ENCODE assay signal across 8 mouse cellular contexts in genomic region chr5:127592854-127593253, GRCm38 (mm10). TPM values are rescaled to one million over a fixed set of nuclear protein-coding genes. Genes with fewer than 3 reads are reported as not detected.
DNase-seq lines count a peak whose midpoint lies in the region; ATAC-seq and TF ChIP-seq lines count a peak whose summit lies in the region.

No protein-coding gene starts in this region.

- no peak overlapping the region for H3K27ac ChIP-seq in heart, postnatal 0 days (ENCODE audit: low read depth)
- no peak overlapping the region for H3K27ac ChIP-seq in heart, embryonic 12.5 days (ENCODE audit: poor library complexity, severe bottlenecking)
- no peak overlapping the region for H3K27ac ChIP-seq in midbrain, embryonic 14.5 days (replicated peaks; ENCODE audit: low read depth, low read length)
- H3K27ac ChIP-seq in midbrain, embryonic 16.5 days (ENCODE audit: low read length) = no peak overlapping the region
- no peak overlapping the region for H3K27ac ChIP-seq in bone marrow, adult 2 months (ENCODE audit: control insufficient read depth, insufficient read depth, low read depth, low read length, poor library complexity)

- H3K9me3 ChIP-seq in heart, postnatal 0 days (replicated peaks; ENCODE audit: control insufficient read depth, low read length) = no peaks in the 10 kb centered on the region
- no peaks in the 10 kb centered on the region for H3K9me3 ChIP-seq in heart, embryonic 12.5 days (replicated peaks)
- H3K9me3 ChIP-seq in midbrain, embryonic 14.5 days (ENCODE audit: control insufficient read depth, low read length) = no peaks in the 10 kb centered on the region
- H3K9me3 ChIP-seq in midbrain, embryonic 16.5 days (replicated peaks; ENCODE audit: control insufficient read depth, low read length, poor library complexity, severe bottlenecking) = no peaks in the 10 kb centered on the region

- H3K4me1 ChIP-seq in heart, postnatal 0 days (ENCODE audit: control insufficient read depth, insufficient read depth) = no peaks in the 10 kb centered on the region
- H3K4me1 ChIP-seq in heart, embryonic 12.5 days (replicated peaks) = no peaks in the 10 kb centered on the region
- no peaks in the 10 kb centered on the region for H3K4me1 ChIP-seq in midbrain, embryonic 14.5 days (ENCODE audit: control insufficient read depth, insufficient read depth, low read length)
- H3K4me1 ChIP-seq in midbrain, embryonic 16.5 days (ENCODE audit: control insufficient read depth, insufficient read depth, low read length) = no peaks in the 10 kb centered on the region
- no peaks in the 10 kb centered on the region for H3K4me1 ChIP-seq in bone marrow, adult 2 months (ENCODE audit: control insufficient read depth, insufficient read depth, low read length)

- no peak overlapping the region for H3K9ac ChIP-seq in heart, postnatal 0 days (replicated peaks; ENCODE audit: low read depth, low read length)
- H3K9ac ChIP-seq in heart, embryonic 12.5 days = no peak overlapping the region
- H3K9ac ChIP-seq in midbrain, embryonic 14.5 days (replicated peaks; ENCODE audit: low read length) = no peak overlapping the region
- H3K9ac ChIP-seq in midbrain, embryonic 16.5 days (ENCODE audit: low read depth, low read length) = no peak overlapping the region

- no peaks in the 10 kb centered on the region for H3K27me3 ChIP-seq in heart, postnatal 0 days (ENCODE audit: control insufficient read depth, insufficient read depth, low read length)
- no peaks in the 10 kb centered on the region for H3K27me3 ChIP-seq in heart, embryonic 12.5 days (replicated peaks)
- H3K27me3 ChIP-seq in midbrain, embryonic 14.5 days (ENCODE audit: control insufficient read depth, insufficient read depth, low read length) = no peaks in the 10 kb centered on the region
- no peaks in the 10 kb centered on the region for H3K27me3 ChIP-seq in midbrain, embryonic 16.5 days (ENCODE audit: control insufficient read depth, insufficient read depth, low read depth, low read length)

- no peak for TF ChIP-seq EP300 in heart, postnatal 0 days (IDR thresholded peaks at IDR 0.05; ENCODE audit: low read depth)

- H3K36me3 ChIP-seq in heart, postnatal 0 days (replicated peaks; ENCODE audit: control insufficient read depth, insufficient read depth, low read length) = peaks cover 57% of the 10 kb centered on the region
- peaks cover 61% of the 10 kb centered on the region for H3K36me3 ChIP-seq in heart, embryonic 12.5 days
- peaks cover 49% of the 10 kb centered on the region for H3K36me3 ChIP-seq in midbrain, embryonic 14.5 days (ENCODE audit: control insufficient read depth, insufficient read depth, low read length)
- H3K36me3 ChIP-seq in midbrain, embryonic 16.5 days (ENCODE audit: control insufficient read depth, insufficient read depth, low read length) = peaks cover 32% of the 10 kb centered on the region

- TF ChIP-seq CTCF in heart, postnatal 0 days (IDR thresholded peaks at IDR 0.05; ENCODE audit: low read depth) = peak; percentile 54
- peak; percentile 35; the same call in 1 of the 2 replicates for TF ChIP-seq CTCF in bone marrow, adult 2 months (IDR thresholded peaks at IDR 0.05; ENCODE audit: control insufficient read depth, insufficient read depth, low read length)

- WGBS in heart, postnatal 0 days = 78% methylated on average over 6 of the region's 6 CpGs
- 79% methylated on average over 6 of the region's 6 CpGs for WGBS in heart, embryonic 12.5 days
- 82% methylated on average over 6 of the region's 6 CpGs for WGBS in midbrain, embryonic 14.5 days
- WGBS in midbrain, embryonic 16.5 days = 79% methylated on average over 6 of the region's 6 CpGs
- 74% methylated on average over 6 of the region's 6 CpGs for WGBS in bone marrow, adult 2 months

- H3K4me2 ChIP-seq in heart, postnatal 0 days (ENCODE audit: low read depth, low read length) = no peak overlapping the region
- no peak overlapping the region for H3K4me2 ChIP-seq in heart, embryonic 12.5 days
- no peak overlapping the region for H3K4me2 ChIP-seq in midbrain, embryonic 14.5 days (ENCODE audit: low read length)
- no peak overlapping the region for H3K4me2 ChIP-seq in midbrain, embryonic 16.5 days (ENCODE audit: low read length)

- TF ChIP-seq POLR2A in bone marrow, adult 2 months (IDR thresholded peaks at IDR 0.05; ENCODE audit: borderline replicate concordance, control insufficient read depth, low read depth, low read length) = no peak

- ATAC-seq in heart, postnatal 0 days (ENCODE audit: insufficient read depth, low read depth) = no peak
- no peak for ATAC-seq in heart, embryonic 12.5 days (ENCODE audit: insufficient number of reproducible peaks, low FRiP score)
- no peak for ATAC-seq in midbrain, embryonic 14.5 days (ENCODE audit: low FRiP score, low TSS enrichment)
- ATAC-seq in midbrain, embryonic 16.5 days = no peak

- no peak for DNase-seq in heart, postnatal 0 days (ENCODE audit: low spot score)
- DNase-seq in midbrain, embryonic 14.5 days = peak; percentile 72
- peak; percentile 49 for DNase-seq in retina, embryonic 14.5 days (ENCODE audit: low spot score)
- DNase-seq in natural killer cell, adult 2 months (ENCODE audit: low spot score in 2 of 2) = no peak
- no peak for DNase-seq in cerebellum, adult 11-12 months

- no peak overlapping the region for H3K4me3 ChIP-seq in heart, postnatal 0 days (ENCODE audit: low read depth, low read length)
- H3K4me3 ChIP-seq in heart, embryonic 12.5 days = no peak overlapping the region
- no peak overlapping the region for H3K4me3 ChIP-seq in midbrain, embryonic 14.5 days (replicated peaks; ENCODE audit: low read depth, low read length)
- H3K4me3 ChIP-seq in midbrain, embryonic 16.5 days (ENCODE audit: low read depth, low read length) = no peak overlapping the region
- no peak overlapping the region for H3K4me3 ChIP-seq in bone marrow, adult 2 months (replicated peaks; ENCODE audit: control insufficient read depth, low read depth, low read length)

RNA-seq across cellular contexts. Expression of gene Glt1d1, which starts 39.2 kb away (rescaled TPM):
- not detected in 2 replicates for total RNA-seq in heart, postnatal 0 days (2014; rRNA removed; ENCODE audit: low replicate concordance)
- polyA plus RNA-seq in heart, postnatal 0 days (2015; fragmentation: Nextera tagmentation; extraction: Ambion mirVana) = not detected in 2 replicates
- not detected in 2 replicates for polyA plus RNA-seq in heart, embryonic 12.5 days (2016; fragmentation: Nextera tagmentation; extraction: Ambion mirVana)
- 1.1 and 1.6 TPM in 2 replicates for polyA plus RNA-seq in midbrain, embryonic 14.5 days (2014; fragmentation: Nextera tagmentation; extraction: Ambion mirVana)
- 1.7 TPM in 2 replicates for polyA plus RNA-seq in midbrain, embryonic 16.5 days (2015; fragmentation: Nextera tagmentation; extraction: Ambion mirVana)
- polyA plus RNA-seq in bone marrow, adult 2 months (2011; ENCODE audit: insufficient read depth, insufficient read length, low replicate concordance, missing spikeins) = 1.8 and 4.8 TPM in 2 replicates

RNA-seq across cellular contexts. Expression of gene Slc15a4, which starts 39.8 kb away (rescaled TPM):
- total RNA-seq in heart, postnatal 0 days (2014; rRNA removed; ENCODE audit: low replicate concordance) = 31.1 and 35.3 TPM in 2 replicates
- polyA plus RNA-seq in heart, postnatal 0 days (2015; fragmentation: Nextera tagmentation; extraction: Ambion mirVana) = 8.7 and 11.6 TPM in 2 replicates
- polyA plus RNA-seq in heart, embryonic 12.5 days (2016; fragmentation: Nextera tagmentation; extraction: Ambion mirVana) = 16.9 and 17.1 TPM in 2 replicates
- 22.8 and 27.3 TPM in 2 replicates for polyA plus RNA-seq in midbrain, embryonic 14.5 days (2014; fragmentation: Nextera tagmentation; extraction: Ambion mirVana)
- 26.3 and 31.1 TPM in 2 replicates for polyA plus RNA-seq in midbrain, embryonic 16.5 days (2015; fragmentation: Nextera tagmentation; extraction: Ambion mirVana)
- 16.6 and 30.1 TPM in 2 replicates for polyA plus RNA-seq in bone marrow, adult 2 months (2011; ENCODE audit: insufficient read depth, insufficient read length, low replicate concordance, missing spikeins)

Comparison
In these comparisons a context has a peak if more than half of its experiments do, and no peak if none do; other contexts are left out.
1. DNase-seq: peak in midbrain, embryonic 14.5 days (single experiment) and retina, embryonic 14.5 days (single experiment); none in heart, postnatal 0 days (single experiment), natural killer cell, adult 2 months (0 of 2) and cerebellum, adult 11-12 months (single experiment).